In genomic region chr8:91190816-91191340, GRCm38 (mm10) we compare ENCODE assay signal across 7 mouse cellular contexts. TPM values are rescaled to one million over a fixed set of nuclear protein-coding genes. Genes with fewer than 3 reads are reported as not detected.
DNase-seq lines count a peak whose midpoint lies in the region; ATAC-seq and TF ChIP-seq lines count a peak whose summit lies in the region.

No protein-coding gene starts in this region.

- 5% methylated on average over 17 of the region's 17 CpGs for WGBS in hindbrain, postnatal 0 days
- WGBS in midbrain, embryonic 13.5 days: 8% methylated on average over 17 of the region's 17 CpGs
- 3% methylated on average over 17 of the region's 17 CpGs for WGBS in stomach, embryonic 14.5 days

- intact Hi-C loops in gastrocnemius, adult 2 months (cut with DNase I): no loop called here
- intact Hi-C loops in left cerebral cortex, postnatal 4 days (cut with DNase I): loop anchor here (10.0 kb wide), 1 partner anchor 1164 kb away; the partner anchor contains the start of gene Irx5

- H3K9me3 ChIP-seq in hindbrain, postnatal 0 days (ENCODE audit: low read length): no peaks in the 10 kb centered on the region
- no peaks in the 10 kb centered on the region for H3K9me3 ChIP-seq in midbrain, embryonic 13.5 days
- H3K9me3 ChIP-seq in stomach, embryonic 14.5 days (ENCODE audit: control insufficient read depth, low read depth, low read length): no peaks in the 10 kb centered on the region

- H3K27me3 ChIP-seq in hindbrain, postnatal 0 days (ENCODE audit: insufficient read depth, low read length): 0 out of 2 replicates have a peak, but pooled peaks cover 4% of the 10 kb centered on the region
- peaks cover 36% of the 10 kb centered on the region for H3K27me3 ChIP-seq in midbrain, embryonic 13.5 days
- no peaks in the 10 kb centered on the region for H3K27me3 ChIP-seq in stomach, embryonic 14.5 days (ENCODE audit: control insufficient read depth, insufficient read depth, low read length)

- peak; percentile 85 for ATAC-seq in hindbrain, postnatal 0 days
- ATAC-seq in midbrain, embryonic 13.5 days: peak; percentile 83
- ATAC-seq in stomach, embryonic 14.5 days (ENCODE audit: insufficient number of reproducible peaks, insufficient read depth, low FRiP score, low read depth): peak; percentile 72; the same call in 1 of the 2 replicates

- H3K4me2 ChIP-seq in hindbrain, postnatal 0 days (ENCODE audit: low read depth, low read length): peak overlapping the region; percentile 13
- H3K4me2 ChIP-seq in midbrain, embryonic 13.5 days (replicated peaks): peak overlapping the region; percentile 26; the same call in 1 of the 2 replicates
- H3K4me2 ChIP-seq in stomach, embryonic 14.5 days (replicated peaks; ENCODE audit: low read depth, low read length): peak overlapping the region; percentile 25; the same call in 1 of the 2 replicates

- peak; percentile 45 for DNase-seq in WW6 (ENCODE audit: low read depth, low spot score)
- peak; percentile 27 to 63 for DNase-seq in cerebellum, postnatal 25 days
- peak; percentile 64 for DNase-seq in gastrocnemius, adult 2 months
- DNase-seq in hindbrain, postnatal 0 days (ENCODE audit: low spot score): peak; percentile 91
- DNase-seq in left cerebral cortex, postnatal 4 days: peak; percentile 65

- H3K36me3 ChIP-seq in hindbrain, postnatal 0 days (ENCODE audit: insufficient read depth, low read length): no peaks in the 10 kb centered on the region
- no peaks in the 10 kb centered on the region for H3K36me3 ChIP-seq in midbrain, embryonic 13.5 days
- H3K36me3 ChIP-seq in stomach, embryonic 14.5 days (ENCODE audit: control insufficient read depth, insufficient read depth, low read length): no peaks in the 10 kb centered on the region

- peak; percentile 76 for TF ChIP-seq CTCF in gastrocnemius, adult 2 months (IDR thresholded peaks at IDR 0.05)
- peak; percentile 91 for TF ChIP-seq CTCF in hindbrain, postnatal 0 days (IDR thresholded peaks at IDR 0.05; ENCODE audit: low read depth)

- no peak overlapping the region for H3K27ac ChIP-seq in gastrocnemius, adult 2 months
- H3K27ac ChIP-seq in hindbrain, postnatal 0 days: no peak overlapping the region
- H3K27ac ChIP-seq in midbrain, embryonic 13.5 days: no peak overlapping the region
- no peak overlapping the region for H3K27ac ChIP-seq in stomach, embryonic 14.5 days (ENCODE audit: low read length)

- no peak overlapping the region for H3K4me3 ChIP-seq in gastrocnemius, adult 2 months
- no peak overlapping the region for H3K4me3 ChIP-seq in hindbrain, postnatal 0 days (ENCODE audit: low read length)
- H3K4me3 ChIP-seq in midbrain, embryonic 13.5 days (replicated peaks): no peak overlapping the region
- H3K4me3 ChIP-seq in stomach, embryonic 14.5 days (ENCODE audit: low read depth, low read length): no peak overlapping the region

- H3K4me1 ChIP-seq in hindbrain, postnatal 0 days (ENCODE audit: insufficient read depth, low read length): peaks cover 4% of the 10 kb centered on the region; the same call in 1 of the 2 replicates
- peaks cover 8% of the 10 kb centered on the region for H3K4me1 ChIP-seq in midbrain, embryonic 13.5 days (replicated peaks)
- H3K4me1 ChIP-seq in stomach, embryonic 14.5 days (ENCODE audit: control insufficient read depth, insufficient read depth, low read length): peaks cover 4% of the 10 kb centered on the region; the same call in 1 of the 2 replicates

- H3K9ac ChIP-seq in hindbrain, postnatal 0 days (replicated peaks; ENCODE audit: low read length): no peak overlapping the region
- 0 out of 2 replicates have a peak overlapping the region, but pooled peaks have one; percentile 2 for H3K9ac ChIP-seq in midbrain, embryonic 13.5 days (replicated peaks)
- H3K9ac ChIP-seq in stomach, embryonic 14.5 days (replicated peaks; ENCODE audit: low read depth, low read length): no peak overlapping the region

RNA-seq across cellular contexts. Expression of gene Aktip, which starts 8.9 kb away (rescaled TPM):
- 10 to 100 TPM; 51.7 to 54.2 TPM for total RNA-seq in gastrocnemius, adult 2 months (2021)
- total RNA-seq in hindbrain, postnatal 0 days (2014; rRNA removed): 186 and 211 TPM in 2 replicates
- 131 and 134 TPM in 2 replicates for polyA plus RNA-seq in hindbrain, postnatal 0 days (2015; fragmentation: Nextera tagmentation; extraction: Ambion mirVana)
- 10 to 100 TPM; 73.7 to 78.2 TPM for total RNA-seq in left cerebral cortex, postnatal 4 days (2021)
- 128 and 133 TPM in 2 replicates for polyA plus RNA-seq in midbrain, embryonic 13.5 days (2015; fragmentation: Nextera tagmentation; extraction: Ambion mirVana)
- 58.3 and 58.9 TPM in 2 replicates for polyA plus RNA-seq in stomach, embryonic 14.5 days (2014; fragmentation: Nextera tagmentation; extraction: Ambion mirVana)
